Mouse (Mus musculus): ENCODE data around the gene Hoxd9.
A peak's percentile ranks its signal among the peaks of the same experiment; 100 is the strongest.

The Hoxd9 gene

DNA sequence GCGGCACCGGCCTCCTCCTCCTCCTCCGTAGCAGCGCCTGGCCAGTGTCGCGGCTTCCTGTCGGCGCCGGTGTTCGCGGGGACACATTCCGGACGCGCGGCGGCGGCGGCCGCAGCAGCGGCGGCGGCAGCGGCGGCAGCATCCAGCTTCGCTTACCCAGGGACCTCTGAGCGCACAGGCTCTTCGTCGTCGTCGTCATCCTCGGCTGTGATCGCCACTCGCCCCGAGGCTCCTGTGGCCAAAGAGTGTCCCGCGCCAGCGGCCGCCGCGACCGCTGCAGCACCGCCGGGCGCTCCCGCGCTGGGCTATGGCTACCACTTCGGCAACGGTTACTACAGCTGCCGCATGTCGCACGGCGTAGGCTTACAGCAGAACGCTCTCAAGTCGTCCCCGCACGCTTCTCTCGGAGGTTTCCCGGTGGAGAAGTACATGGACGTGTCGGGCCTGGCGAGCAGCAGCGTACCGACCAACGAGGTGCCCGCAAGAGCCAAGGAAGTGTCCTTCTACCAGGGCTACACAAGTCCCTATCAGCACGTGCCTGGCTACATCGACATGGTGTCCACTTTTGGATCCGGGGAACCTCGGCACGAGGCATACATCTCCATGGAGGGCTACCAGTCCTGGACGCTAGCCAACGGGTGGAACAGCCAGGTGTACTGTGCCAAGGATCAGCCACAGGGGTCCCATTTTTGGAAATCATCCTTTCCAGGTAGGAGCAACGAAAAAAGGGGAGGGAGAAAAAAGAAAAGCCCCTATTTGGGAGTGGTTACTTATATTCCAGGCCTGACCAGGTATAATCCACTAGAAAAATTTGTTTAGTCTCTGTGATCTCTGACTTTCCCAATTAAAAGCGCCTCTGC, 28.9 kb upstream of the Hoxd9 start:
- DNase-seq (ENCODE audit: low spot score), result peak; percentile 11

DNA sequence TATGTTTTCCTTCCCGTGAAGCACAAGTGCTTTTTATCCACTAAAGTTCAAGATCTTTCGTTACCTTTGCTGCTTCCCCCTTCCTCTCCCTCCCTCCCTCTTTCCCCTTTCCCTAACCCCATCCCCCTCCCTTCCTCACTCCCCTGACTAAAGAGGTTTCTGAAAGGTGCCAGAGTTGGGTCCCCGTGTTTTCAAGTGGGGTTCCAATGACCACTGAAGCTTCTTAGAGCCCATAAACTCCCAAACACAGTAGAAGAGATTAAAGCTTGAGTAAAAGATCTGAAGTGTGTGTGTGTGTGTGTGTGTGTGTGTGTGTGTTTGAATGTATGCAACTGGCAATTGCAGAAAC, 28.3 kb upstream of the Hoxd9 start:
- no peak for DNase-seq (ENCODE audit: low spot score)

DNA sequence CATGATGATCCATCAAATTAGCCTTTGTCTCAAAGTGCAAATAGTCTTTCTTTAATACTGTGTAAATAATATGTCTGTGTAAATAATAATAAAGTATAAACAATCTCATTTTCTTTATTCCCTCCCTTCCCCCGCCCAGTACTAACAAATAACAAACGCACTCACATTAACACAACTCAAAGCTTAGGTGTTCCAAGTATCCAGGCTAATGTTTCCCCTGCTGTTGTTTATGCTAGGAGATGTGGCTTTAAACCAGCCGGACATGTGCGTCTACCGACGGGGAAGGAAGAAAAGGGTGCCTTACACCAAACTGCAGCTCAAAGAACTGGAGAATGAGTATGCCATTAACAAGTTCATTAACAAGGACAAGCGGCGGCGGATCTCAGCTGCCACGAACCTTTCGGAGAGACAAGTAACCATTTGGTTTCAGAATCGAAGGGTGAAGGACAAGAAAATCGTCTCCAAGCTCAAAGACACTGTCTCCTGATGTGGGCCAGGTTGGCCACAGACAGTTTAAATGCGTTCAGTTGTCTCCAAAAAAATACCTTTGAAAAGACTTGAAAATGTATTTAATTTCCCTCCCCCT, 27.8 kb upstream of the Hoxd9 start:
- DNase-seq (ENCODE audit: low spot score), result no peak

DNA sequence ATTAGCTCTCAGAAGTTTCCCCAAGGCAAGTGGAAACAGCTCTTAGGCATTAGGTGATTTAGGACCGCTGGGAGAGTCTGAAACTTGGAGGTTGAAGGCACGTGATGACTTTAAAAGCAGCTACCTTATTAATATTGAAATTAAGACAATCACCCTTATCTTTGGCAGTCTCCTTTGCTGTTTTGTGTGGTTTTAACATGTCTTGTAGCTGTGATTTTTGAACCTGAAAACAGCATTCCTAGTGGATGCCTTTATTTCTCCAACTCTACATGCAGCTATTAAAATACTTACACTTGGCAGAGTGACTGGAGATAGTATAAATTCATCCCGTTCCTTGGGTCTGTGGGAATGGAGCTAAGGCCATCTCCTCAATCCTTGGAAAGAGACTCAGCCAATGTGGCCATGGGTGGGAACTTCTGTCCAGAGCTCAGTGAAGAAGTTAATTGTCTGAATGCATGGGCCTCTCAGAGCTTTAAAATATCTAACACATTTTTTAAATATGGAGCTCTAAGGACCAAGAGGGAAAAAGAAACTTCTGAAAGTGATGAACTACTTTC, 26.8 kb upstream of the Hoxd9 start:
- no peak for DNase-seq (ENCODE audit: low spot score)

DNA sequence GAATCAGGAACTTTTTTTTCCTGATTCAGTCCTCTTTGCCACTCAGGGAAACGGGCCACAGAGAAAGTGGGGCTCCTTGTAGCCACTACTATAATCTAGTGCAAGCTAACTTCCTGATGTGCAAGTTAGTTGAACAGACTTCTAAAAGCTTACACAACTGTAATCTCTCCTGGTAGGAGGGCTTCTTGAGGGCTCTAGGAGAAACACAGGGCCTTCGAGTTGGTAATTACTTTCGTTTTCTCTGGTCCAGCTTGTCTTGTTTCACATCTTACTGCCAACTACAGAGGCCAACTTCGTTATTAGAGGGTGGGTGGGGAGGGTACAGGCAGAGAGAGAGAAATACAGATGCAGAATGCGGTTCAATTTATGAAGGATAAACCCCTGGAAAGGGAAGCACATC, 25.7 kb upstream of the Hoxd9 start:
- DNase-seq (ENCODE audit: low spot score), result no peak

DNA sequence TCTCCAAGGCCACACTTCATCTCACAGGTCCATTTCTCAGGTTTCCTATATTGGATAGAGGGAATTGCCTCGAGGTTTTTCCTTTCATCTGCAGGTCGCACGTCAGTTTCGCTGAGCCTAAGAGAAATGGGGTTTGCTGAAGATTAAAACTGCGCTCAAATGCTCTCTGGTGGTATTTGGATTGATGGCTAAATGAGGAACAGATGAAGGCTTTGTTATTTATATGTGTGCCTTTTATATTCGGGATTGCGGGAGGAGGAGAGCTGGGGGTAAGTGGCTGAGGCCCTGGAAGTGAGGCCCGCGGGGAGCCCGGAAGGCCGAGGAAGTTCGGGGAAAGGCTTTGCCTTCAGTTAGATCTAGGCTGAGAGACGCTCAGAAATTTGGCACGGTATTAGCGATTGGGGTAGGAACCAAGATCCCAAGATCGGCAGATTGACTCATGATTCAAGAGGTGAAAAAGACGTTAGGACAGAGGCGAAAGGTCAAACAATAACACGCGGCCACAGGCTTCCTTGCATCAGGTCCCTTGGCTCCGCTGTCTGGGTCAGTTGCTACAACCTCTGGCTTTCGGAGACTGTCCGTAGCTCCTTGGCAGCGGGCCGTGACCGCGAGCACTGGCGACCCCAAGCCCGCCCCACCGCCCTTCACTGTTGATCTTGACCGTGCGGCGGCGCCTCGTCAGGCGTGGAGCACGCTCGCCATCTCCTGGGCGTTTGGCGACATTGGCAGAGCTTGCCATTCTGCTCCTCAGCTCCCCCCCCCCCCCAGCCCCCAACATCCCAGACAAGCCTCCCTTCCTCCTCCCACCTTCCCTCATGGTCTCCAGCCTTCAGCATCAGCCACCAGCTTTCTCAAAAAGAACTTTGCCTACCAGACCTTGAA, 24.8 kb upstream of the Hoxd9 start:
- peak; percentile 55 for DNase-seq (ENCODE audit: low spot score)

DNA sequence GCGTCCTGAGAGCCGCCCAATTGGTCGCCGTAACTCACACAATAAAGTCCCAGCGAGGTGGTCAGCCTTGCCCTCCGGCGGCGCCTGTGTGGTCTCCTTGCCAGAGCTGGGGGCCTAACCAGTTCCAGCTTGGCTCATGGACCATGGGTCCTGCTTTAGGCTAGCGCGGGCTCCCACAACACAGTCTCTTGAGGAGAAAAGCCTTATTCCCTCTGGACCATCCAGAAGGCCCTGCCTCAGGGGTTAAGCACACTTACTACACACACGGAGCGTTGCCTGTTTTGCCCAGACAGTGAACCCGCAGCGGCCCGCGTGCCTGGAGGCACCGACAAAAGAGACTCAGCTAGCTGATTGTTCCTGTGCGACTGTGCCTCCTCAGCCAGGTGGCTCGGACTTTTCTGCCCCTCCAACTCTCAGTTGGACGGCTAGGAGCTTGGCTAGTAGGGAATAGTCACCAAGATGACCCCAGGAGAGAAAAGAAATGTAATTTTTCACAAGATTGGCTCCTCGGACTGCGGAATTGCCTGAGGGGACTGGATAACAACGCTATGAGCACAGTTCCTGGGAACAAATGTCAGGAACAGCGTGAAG, 23.6 kb upstream of the Hoxd9 start:
- DNase-seq (ENCODE audit: low spot score), result no peak

DNA sequence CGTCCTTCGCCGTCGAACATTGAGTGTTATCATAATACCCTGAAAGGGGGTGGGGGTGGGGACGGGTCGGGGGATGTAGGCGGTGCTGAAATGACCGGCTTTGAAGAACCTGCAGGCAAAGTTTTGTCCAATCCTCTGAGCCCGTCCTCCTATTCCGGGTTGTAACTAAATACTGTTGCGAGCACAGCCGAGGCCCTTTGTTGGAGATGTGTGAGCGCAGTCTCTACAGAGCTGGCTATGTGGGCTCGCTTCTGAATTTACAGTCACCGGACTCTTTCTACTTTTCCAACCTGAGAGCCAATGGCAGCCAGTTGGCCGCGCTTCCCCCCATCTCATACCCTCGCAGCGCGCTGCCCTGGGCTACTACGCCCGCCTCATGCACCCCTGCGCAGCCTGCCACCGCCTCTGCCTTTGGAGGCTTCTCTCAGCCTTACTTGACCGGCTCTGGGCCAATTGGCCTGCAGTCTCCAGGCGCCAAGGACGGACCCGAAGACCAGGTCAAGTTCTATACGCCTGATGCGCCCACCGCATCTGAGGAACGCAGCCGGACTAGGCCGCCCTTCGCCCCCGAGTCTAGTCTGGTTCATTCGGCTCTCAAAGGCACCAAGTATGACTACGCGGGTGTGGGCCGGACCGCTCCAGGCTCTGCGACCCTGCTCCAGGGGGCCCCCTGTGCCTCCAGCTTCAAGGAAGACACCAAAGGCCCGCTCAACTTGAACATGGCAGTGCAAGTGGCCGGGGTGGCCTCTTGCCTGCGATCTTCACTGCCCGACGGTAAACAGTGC, 22.5 kb upstream of the Hoxd9 start, which contains the start of gene Hoxd12:
TSS of gene Hoxd12 (plus strand) at position 133 of the 785 bp plus-strand sequence.
- DNase-seq (ENCODE audit: low spot score), result no peak

DNA sequence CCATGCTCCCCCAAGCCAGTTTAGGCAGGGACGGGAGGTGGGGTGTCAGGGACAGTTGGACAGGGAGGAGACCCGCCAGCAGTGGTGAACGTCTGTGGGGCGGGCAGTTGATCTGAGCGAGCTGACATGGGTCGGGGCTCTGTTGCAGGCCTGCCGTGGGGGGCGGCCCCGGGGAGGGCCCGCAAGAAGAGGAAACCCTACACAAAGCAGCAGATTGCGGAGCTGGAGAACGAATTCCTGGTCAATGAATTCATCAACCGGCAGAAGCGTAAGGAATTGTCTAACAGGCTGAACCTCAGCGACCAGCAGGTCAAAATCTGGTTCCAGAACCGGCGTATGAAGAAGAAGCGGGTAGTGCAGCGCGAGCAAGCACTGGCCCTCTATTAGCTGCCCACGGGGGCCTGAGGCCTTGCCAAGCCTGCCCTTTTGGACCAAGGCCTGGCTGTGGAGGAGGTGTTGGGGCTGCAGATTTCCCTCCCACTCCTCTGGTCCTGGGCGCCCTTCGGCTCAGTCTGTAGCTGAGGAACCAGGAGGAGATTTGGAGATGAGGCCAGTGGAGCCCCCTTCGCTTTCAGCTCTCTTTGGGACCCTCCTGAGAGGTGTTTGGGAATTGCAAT, 21.8 kb upstream of the Hoxd9 start:
- no peak for DNase-seq (ENCODE audit: low spot score)

DNA sequence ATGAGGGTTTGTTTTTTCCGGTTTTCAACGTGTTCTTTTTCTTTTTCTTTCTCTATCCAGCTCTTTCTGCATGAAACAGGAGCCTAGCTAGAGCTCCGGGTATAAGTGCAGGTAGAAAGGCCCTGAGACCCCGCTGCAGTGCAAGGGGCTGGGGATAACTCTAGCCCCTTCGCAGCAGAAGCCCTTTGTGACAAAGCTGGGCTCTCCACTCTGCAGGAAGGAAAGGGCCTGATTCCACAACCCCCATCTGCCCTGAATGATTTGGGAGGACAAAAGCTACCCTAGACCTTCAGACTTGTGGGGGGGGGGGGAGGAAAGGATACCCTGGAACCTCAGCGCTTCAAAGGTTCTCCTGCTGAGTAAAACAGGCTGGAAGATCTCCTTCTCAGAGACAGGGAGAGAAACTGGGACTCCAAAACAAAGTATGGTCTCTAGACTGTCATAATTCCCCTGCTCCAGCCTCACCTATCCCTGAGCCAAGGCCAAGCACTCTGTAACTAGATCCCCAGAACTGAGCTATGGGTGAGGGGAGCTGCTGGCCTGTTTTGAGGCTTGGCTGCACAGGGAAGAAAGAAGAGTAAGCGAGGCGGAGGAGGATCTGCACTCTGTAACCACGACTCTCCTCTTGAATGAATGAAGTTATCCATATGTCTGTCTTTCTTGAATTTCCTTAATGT, 21.0 kb upstream of the Hoxd9 start:
- DNase-seq (ENCODE audit: low spot score), result no peak

DNA sequence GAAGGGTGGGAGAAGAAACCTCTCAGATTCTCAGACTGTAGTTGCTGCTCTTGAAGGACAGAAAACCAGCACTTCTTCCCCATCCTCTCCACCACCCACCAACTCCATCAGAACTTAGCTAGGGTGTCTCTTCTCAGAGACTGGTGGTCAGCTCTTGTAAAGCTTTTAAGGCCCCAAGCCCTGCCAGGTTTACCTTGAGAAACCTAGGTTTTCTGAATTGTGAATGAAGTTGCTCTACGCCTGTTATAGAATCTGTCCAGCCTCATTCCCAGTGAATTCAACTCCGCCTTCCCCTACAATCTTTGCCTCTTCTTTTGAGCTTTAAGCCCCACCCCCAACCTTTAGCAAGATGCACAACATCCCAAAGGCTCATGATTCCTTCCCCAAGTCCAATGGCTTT, 20.4 kb upstream of the Hoxd9 start:
- no peak for DNase-seq (ENCODE audit: low spot score)

DNA sequence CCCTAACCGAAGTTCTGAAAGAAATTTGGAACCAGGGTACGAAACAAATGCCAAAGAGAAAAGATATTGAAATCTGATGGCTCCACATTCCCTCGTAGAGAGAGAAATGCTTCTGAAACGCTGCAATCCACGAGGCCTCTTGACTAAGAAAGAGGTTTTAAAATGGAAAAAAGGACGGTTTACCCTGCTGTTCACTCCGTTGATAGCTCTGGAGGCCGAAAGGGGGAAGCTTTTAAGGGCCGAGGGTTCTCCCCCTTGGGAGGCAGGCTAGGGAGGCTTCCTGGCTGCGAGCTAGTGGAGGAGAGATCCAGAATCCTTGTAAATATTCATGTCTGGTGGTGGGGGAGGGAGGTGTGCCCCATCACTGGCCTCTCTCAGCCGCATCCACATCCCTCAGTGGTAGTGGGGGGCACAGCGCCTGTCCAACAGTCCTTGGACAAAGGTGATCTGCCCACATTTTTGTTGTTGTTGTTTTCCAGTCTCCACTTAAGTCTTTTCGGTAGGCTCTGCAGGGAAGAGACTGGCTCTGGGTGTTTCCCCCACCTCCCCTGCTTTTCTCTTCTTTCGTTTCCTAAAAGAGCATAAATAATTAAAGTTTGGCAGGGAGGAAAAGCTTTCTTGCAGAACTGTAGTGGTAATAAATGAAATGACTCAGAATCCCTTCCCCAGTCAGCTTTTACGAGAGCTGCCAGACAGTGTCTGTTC, 18.5 kb upstream of the Hoxd9 start, which contains the start of gene Hoxd11:
TSS of gene Hoxd11 (plus strand) at position 667 of the 705 bp plus-strand sequence.
- DNase-seq (ENCODE audit: low spot score), result no peak

DNA sequence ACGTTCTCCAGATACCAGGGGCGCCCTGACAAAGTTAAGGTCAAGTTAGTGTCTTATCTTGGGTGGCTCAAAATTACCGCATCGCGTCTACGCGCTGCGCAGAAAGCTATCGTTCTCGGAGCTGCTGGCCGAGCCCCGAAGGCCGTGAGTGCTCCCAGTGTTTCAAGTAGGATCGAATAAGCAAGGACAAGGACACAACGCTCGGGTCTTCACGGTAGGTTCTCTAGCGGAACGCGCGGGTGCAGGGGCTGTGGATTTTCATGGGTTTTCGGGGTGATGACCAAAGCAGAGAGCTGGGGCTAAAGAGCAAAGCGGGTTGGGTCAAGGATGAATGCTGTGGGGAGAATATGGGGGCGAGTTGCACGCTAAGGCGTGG, 17.9 kb upstream of the Hoxd9 start:
- DNase-seq (ENCODE audit: low spot score), result no peak

DNA sequence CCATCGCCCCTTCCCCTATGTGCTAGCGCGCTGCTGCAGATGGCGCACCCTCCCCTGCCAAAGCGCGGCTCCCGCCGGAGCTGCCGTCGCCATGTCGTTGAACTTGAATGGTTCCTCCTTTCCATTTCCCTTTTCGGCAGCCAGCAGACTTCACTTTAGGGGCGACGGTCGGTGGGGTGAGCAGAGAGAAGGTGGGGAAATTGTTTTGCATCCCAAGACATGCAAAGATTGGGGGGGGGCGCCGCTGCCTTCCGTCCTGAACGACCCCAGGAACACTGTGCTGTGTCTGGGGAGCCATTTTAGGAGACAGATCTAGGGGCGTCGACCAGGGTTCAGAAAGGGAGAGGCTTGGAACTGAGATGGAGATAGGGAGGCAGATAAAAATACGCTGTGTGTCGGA, 17.5 kb upstream of the Hoxd9 start:
- no peak for DNase-seq (ENCODE audit: low spot score)

DNA sequence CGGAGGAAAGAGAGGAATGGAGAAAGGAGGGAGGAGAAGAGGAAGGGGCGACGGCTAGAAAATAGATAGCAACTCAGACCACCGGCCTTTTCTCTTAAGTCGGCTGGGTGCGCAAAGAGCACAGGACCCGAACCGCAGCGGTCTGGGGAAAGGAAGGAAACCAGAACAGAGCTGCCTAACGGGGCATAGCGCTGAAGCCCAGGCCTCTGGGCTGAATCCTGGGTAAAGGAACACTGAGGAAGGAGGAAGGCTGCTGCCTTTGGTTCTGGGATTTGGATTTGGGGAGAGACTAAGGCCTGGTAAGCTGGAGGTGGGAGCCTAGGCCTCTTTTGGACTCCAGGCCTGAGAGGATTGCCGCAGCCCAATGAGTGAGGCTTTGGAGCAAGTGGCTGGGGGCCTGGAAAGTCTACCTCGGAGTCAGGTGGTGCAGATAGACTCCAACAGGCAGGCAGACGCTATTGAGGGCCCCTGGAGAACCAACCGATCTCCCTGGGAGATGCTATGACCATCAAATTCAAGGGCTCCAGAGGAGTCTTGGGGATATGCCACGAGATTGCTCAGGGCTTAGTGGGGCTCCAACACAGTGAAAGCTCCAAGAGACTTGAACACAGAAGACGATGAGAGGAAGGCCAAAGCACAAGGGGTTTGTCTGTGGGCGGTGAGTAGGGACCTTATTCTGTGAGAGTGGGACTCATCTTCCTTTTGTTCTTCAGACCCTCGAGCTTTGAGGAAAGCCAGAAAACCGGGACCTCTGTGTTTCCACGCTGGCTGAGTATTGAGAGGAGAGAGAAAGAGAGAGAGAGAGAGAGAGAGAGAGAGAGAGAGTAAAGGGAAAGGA, 16.7 kb upstream of the Hoxd9 start:
- no peak for DNase-seq (ENCODE audit: low spot score)

DNA sequence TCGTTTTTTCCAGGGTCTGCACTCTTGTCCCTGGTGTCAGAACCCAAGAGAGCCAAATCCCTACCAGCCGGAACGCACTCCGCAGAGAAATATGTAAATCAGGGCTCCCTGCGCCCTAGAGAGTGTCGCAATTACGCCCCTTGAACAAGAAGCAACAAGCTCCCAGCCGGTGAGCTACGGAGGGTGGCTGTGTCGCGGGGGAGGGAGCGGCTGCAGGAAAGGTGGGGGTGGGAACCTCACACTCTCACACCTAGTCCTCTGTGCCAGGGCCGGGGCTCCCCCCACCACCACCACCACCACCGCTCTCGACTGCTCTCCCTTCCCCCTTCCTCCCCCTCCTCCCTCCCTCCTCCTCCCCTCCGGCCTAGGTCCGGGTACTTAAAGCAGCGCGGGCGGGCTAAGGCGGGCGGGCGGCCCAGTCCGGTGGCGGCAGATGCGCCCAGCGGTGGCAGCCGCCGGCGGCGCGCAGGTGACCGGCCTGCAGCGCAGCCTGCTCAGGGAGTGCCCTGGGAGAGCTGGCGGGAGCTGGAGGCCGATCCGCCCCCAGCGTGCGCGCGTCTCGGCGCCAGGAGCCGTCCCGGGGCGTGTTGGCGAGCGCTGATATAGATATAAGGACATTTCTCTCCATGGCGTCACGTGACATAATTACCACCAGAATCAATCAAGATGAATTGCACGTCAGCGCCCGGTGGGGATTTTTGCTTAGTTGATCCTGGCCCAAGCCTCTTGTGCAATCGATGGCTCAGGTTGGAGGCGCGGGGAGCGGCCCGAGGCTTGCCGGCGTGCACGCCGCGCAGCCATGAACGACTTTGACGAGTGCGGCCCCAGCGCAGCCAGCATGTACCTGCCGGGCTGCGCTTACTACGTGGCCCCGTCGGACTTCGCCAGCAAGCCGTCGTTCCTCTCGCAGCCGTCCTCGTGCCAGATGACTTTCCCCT, 15.7 kb upstream of the Hoxd9 start:
- peak; percentile 35 for DNase-seq (ENCODE audit: low spot score)

DNA sequence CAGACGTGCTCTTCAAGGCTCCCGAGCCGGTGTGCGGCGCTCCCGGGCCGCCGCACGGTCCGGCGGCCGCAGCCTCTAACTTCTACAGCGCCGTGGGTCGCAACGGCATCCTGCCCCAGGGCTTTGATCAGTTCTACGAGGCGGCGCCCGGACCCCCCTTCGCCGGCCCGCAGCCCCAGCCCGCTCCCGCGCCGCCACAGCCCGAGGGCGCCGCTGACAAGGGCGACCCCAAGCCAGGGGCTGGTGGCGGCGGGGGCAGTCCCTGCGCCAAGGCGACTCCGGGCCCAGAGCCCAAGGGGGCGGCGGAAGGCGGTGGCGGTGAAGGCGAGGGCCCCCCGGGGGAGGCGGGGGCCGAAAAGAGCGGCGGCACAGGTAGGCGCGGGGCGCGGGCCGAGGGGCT, 14.7 kb upstream of the Hoxd9 start:
- no peak for DNase-seq (ENCODE audit: low spot score)

Data from urinary bladder, postnatal 25 days (tissue).